Mouse (Mus musculus) lung, embryonic 16.5 days (tissue): Measurements from ENCODE around the gene Ssr1. TPM values are rescaled to one million over a fixed set of nuclear protein-coding genes. Genes with fewer than 3 reads are reported as not detected.

Experiments used
- ATAC-seq: fragments of 200-750 bp; cut with Nextera tagmentation; 2 replicates; pipeline ENCODE4 v1.8.0; 2017; ENCODE audit warnings: low read depth, mild to moderate bottlenecking, moderate library complexity
- H3K27ac ChIP-seq: fragments of 300-500 bp; sonication (generic); 2 replicates; pipeline ENCODE4 v1.5.1; 2014; ENCODE audit warnings: mild to moderate bottlenecking, control low read depth, low read length
- H3K27me3 ChIP-seq: fragments of 300-500 bp; sonication (generic); 2 replicates; pipeline ENCODE4 v1.6.1; 2014; ENCODE audit warnings: low read depth, low read length, mixed read lengths; ENCODE audit not compliant: control insufficient read depth, insufficient read depth
- H3K36me3 ChIP-seq: fragments of 300-500 bp; sonication (generic); 2 replicates; pipeline ENCODE4 v1.6.1; 2014; ENCODE audit warnings: low read length; ENCODE audit not compliant: control insufficient read depth, insufficient read depth
- H3K4me1 ChIP-seq: fragments of 300-500 bp; sonication (generic); replicated peaks from 2 replicates; pipeline ENCODE4 v1.6.1; 2014; ENCODE audit warnings: low read length, mixed read lengths; ENCODE audit not compliant: control insufficient read depth, insufficient read depth
- H3K4me2 ChIP-seq: fragments of 300-500 bp; sonication (generic); 2 replicates; pipeline ENCODE4 v1.6.1; 2014; ENCODE audit warnings: low read depth, low read length, control low read depth
- H3K4me3 ChIP-seq: fragments of 300-500 bp; sonication (generic); 2 replicates; pipeline ENCODE4 v1.5.1; 2014; ENCODE audit warnings: mild to moderate bottlenecking, low read length, control low read depth
- H3K9ac ChIP-seq: fragments of 300-500 bp; sonication (generic); 2 replicates; pipeline ENCODE4 v1.6.1; 2014; ENCODE audit warnings: low read length, control low read depth
- H3K9me3 ChIP-seq: fragments of 300-500 bp; sonication (generic); 2 replicates; pipeline ENCODE4 v1.6.1; 2016; ENCODE audit warnings: low read length; ENCODE audit not compliant: control insufficient read depth
- WGBS: fragments of 180-500 bp; shearing (Covaris S2); extraction: QIAGEN DNeasy Blood & Tissue Kit; methylation state at CpG from one replicate; pipeline ENCODE4 v1.1.7; 2014; 5-methylcytosine and 5-hydroxymethylcytosine counted together
- polyA plus RNA-seq: library from polyadenylated mRNA; unstranded; fragments of >200 nt; fragmentation: Nextera tagmentation; extraction: Ambion mirVana; gene quantifications from 2 replicates; pipeline ENCODE4 v1.2.1, GENCODE M21; 2015

Ssr1 gene
- polyA plus RNA-seq, 1 experiment from 2014 or later = 163 TPM

DNA sequence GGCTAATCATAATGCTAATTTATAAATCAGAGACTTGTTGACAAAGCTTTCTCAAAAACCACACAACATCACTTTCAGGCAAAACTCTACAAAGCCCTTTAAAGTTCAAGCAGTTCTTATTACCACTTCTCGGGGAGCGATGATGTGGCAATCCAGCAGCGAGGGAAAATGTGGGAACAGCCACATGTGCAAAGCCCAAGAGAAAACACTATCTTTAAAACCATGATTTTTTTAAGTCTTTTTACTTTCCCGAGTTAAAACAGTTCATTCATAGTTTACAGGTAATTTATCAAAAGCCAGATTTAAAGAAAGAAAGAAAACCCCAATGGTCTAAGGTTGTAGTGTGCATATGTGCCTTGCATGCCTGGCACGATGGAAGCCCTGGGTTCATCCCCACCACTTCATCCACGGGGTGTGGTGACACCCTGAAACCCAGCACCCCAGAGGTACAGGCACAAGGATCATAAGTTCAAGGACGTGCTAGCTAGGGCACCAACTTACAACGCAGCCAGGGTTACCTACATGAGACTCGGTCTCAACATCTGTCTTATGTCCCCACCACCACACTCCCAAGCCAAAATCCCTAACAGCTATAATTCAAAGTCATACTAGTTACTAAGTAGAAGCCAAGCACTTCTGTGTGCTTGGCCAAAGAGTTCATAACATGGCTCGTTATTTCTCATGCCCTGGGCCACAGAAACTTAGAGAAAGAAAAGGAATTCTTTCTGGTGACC lies 1.2 kb downstream of the Ssr1 start:
- H3K9ac ChIP-seq = peak overlapping the region; percentile 98
- 6% methylated on average over 10 of the region's 10 CpGs for WGBS
- no peaks in the 10 kb centered on the region for H3K27me3 ChIP-seq
- no peaks in the 10 kb centered on the region for H3K9me3 ChIP-seq
- H3K27ac ChIP-seq = peak overlapping the region; percentile 93
- ATAC-seq = no peak
- peaks cover 2% of the 10 kb centered on the region; the same call in 1 of the 2 replicates for H3K4me1 ChIP-seq
- H3K36me3 ChIP-seq = peaks cover 26% of the 10 kb centered on the region
- peak overlapping the region; percentile 91 for H3K4me3 ChIP-seq
- H3K4me2 ChIP-seq = peak overlapping the region; percentile 70

DNA sequence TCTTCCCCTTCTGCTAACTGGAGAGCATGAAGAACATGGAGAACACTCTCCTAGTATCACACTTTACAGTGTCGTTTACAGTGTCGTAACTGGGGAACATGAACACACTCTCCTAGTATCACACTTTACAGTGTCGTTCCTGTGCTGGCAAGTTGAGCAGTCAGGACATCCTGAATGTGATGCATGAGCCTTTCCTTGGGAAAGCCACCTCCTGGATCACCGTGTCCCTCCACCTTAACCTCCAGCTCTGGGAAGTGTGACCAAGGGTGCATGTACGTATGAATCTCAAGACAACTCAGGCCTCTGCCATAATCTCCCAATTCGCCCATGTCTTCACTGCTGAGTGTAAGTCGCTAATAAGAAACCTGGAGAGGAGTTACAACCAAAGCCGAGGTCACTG lies 4.3 kb downstream of the Ssr1 start:
- 89% methylated on average over 8 of the region's 8 CpGs for WGBS
- peaks cover 44% of the 10 kb centered on the region for H3K36me3 ChIP-seq
- no peak overlapping the region for H3K4me2 ChIP-seq
- no peak overlapping the region for H3K4me3 ChIP-seq
- H3K27me3 ChIP-seq = no peaks in the 10 kb centered on the region
- H3K27ac ChIP-seq = no peak overlapping the region
- peaks cover 2% of the 10 kb centered on the region; the same call in 1 of the 2 replicates for H3K4me1 ChIP-seq
- ATAC-seq = no peak
- no peaks in the 10 kb centered on the region for H3K9me3 ChIP-seq
- no peak overlapping the region for H3K9ac ChIP-seq

DNA sequence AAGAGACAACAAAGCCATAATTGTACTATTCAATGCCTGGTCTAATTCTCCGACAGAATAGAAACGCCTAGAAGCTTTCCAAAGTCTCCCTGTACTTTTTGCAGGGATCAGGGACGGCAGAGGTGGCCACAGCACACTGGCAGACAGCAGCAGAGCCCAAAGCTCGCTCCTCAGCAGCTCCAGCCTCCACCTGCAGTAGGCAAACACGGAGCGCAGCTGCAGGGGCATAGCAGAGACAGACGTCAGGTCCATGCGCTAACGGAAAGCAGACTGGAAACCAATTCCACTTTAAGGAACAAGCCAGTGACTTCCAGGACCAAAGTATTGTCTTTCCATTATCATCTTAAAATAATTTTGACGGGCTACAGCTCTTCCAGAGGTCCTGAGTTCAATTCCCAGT lies 7.9 kb downstream of the Ssr1 start:
- 83% methylated on average over 10 of the region's 10 CpGs for WGBS
- ATAC-seq = no peak
- Histone ChIP-seq H3K9ac (no peak overlapping the region), H3K27me3 (no peaks in the 10 kb centered on the region), H3K4me1 (no peaks in the 10 kb centered on the region), H3K4me3 (no peak overlapping the region), H3K27ac (no peak overlapping the region), H3K9me3 (no peaks in the 10 kb centered on the region), H3K4me2 (no peak overlapping the region), H3K36me3 (peaks cover 60% of the 10 kb centered on the region)

DNA sequence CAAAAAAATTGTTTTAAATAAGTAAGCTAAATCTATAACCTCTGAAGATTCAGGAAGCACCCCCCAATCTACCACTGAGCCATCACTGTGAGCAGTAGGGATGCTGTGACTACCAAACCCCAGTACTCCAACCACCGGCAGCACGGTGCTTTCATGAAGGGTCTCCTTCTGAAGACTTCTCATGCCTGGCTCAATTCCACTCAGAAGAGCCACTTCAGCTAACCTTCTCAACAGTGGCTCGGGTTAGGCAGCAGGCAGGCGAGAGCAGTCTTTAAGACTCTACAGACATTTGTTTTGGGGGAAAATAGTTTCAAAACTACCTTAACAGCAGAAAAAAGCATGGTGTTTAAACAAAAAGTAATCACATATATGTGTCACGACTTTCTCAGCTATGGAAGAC lies 13.0 kb downstream of the Ssr1 start:
- WGBS = 64% methylated on average over 5 of the region's 5 CpGs

DNA sequence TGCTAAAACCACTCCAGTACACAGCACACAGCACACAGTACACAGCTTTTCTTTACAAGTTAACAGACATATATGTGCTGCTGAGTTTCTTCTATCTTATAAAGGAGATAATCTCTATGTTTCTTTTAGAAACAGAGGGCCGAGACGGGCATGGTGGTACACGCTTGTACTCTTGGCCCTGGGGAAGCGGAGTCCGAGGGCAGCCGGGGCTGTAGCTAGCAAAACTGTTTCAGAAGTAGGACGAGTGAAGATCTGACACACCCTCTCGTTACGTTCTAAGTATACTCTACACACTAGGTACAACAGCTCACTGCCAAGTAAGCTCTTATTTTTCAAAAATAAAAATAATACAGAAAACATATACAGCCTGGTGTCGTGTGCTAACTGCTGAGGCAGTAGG lies 13.7 kb downstream of the Ssr1 start:
- Histone ChIP-seq H3K4me3 (no peak overlapping the region), H3K9ac (no peak overlapping the region), H3K4me1 (no peaks in the 10 kb centered on the region), H3K27ac (no peak overlapping the region), H3K4me2 (no peak overlapping the region), H3K9me3 (no peaks in the 10 kb centered on the region), H3K27me3 (no peaks in the 10 kb centered on the region), H3K36me3 (peaks cover 61% of the 10 kb centered on the region)
- 88% methylated on average over 10 of the region's 10 CpGs for WGBS
- ATAC-seq = no peak

More for the DNA sequence above, 13.0 kb downstream of the Ssr1 start:
- H3K27ac ChIP-seq = no peak overlapping the region
- no peak overlapping the region for H3K9ac ChIP-seq
- ATAC-seq = no peak
- H3K4me2 ChIP-seq = no peak overlapping the region
- H3K9me3 ChIP-seq = no peaks in the 10 kb centered on the region
- peaks cover 62% of the 10 kb centered on the region for H3K36me3 ChIP-seq
- H3K4me3 ChIP-seq = no peak overlapping the region
- no peaks in the 10 kb centered on the region for H3K27me3 ChIP-seq
- no peaks in the 10 kb centered on the region for H3K4me1 ChIP-seq

DNA sequence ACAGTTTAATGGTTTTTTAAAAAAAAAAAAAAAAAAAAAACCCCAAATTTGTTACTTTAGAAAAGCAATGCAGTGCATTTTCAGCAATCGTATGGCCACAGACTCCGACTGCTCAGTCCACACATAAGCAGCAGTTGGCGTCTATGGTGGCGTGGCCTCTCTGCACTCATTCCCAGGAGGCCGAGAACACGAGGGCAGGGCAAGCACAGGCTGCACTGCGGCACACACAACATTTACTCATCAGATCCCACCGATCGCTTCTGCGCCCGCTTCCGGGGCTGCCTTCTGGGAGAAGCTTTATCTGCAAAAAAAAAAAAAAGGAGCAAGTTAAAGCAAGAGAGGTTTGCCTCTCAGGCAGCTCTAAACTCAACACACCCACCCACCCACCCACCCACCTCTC lies 14.5 kb downstream of the Ssr1 start:
- Histone ChIP-seq H3K9ac (no peak overlapping the region), H3K36me3 (peaks cover 58% of the 10 kb centered on the region), H3K4me2 (no peak overlapping the region), H3K4me3 (no peak overlapping the region), H3K27me3 (no peaks in the 10 kb centered on the region), H3K9me3 (no peaks in the 10 kb centered on the region), H3K4me1 (no peaks in the 10 kb centered on the region), H3K27ac (no peak overlapping the region)
- WGBS = 89% methylated on average over 12 of the region's 12 CpGs
- no peak for ATAC-seq

DNA sequence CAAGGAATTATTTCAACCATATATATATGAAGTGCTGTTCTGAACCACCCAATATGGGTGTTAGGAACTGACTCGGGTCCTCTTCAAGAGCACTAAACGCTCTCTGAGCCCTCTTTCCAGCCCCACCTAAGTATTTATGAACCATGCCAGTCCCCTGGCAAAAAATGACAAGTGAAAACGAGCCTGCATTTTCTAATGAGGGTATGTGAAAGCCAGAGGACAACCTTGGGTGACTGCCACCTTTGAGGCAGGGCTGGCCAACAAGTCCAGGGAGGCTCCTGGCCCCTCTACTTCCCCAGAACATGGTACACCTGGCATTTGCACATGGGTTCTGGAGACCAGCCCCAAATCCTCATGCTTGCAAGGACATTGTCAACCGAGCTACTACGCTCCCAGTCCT lies 19.3 kb downstream of the Ssr1 start:
- Histone ChIP-seq H3K9me3 (no peaks in the 10 kb centered on the region), H3K36me3 (peaks cover 27% of the 10 kb centered on the region), H3K9ac (no peak overlapping the region), H3K27me3 (no peaks in the 10 kb centered on the region), H3K4me1 (no peaks in the 10 kb centered on the region), H3K4me3 (no peak overlapping the region), H3K27ac (no peak overlapping the region), H3K4me2 (no peak overlapping the region)
- ATAC-seq = no peak
- WGBS = 76% methylated on average over 5 of the region's 5 CpGs

DNA sequence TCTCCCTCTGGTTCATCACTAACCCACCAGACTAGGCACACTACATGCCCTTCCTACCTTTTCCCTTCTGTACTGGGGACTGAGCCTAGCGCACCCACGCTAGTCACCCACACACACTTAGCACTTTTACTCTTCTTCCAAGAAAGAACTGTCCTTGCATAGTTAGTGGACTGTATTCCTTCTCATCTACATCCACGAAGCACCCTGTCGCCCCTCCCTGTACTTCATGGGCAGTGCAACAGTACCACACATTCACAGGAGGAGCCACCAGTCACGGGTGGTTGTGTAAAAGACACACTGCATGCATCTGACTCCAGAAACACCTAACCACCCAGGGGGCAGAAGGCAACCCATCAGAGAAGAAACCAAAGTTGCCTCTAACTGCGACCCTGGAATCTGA lies 20.0 kb downstream of the Ssr1 start:
- 72% methylated on average over 6 of the region's 6 CpGs for WGBS
- H3K4me1 ChIP-seq = peaks cover 3% of the 10 kb centered on the region; the same call in 1 of the 2 replicates
- peaks cover 25% of the 10 kb centered on the region for H3K36me3 ChIP-seq
- no peaks in the 10 kb centered on the region for H3K27me3 ChIP-seq
- H3K4me3 ChIP-seq = no peak overlapping the region
- 0 out of 2 replicates have a peak, but pooled peaks have one; percentile 19 for ATAC-seq
- no peak overlapping the region for H3K27ac ChIP-seq
- no peaks in the 10 kb centered on the region for H3K9me3 ChIP-seq
- no peak overlapping the region for H3K9ac ChIP-seq
- H3K4me2 ChIP-seq = no peak overlapping the region

DNA sequence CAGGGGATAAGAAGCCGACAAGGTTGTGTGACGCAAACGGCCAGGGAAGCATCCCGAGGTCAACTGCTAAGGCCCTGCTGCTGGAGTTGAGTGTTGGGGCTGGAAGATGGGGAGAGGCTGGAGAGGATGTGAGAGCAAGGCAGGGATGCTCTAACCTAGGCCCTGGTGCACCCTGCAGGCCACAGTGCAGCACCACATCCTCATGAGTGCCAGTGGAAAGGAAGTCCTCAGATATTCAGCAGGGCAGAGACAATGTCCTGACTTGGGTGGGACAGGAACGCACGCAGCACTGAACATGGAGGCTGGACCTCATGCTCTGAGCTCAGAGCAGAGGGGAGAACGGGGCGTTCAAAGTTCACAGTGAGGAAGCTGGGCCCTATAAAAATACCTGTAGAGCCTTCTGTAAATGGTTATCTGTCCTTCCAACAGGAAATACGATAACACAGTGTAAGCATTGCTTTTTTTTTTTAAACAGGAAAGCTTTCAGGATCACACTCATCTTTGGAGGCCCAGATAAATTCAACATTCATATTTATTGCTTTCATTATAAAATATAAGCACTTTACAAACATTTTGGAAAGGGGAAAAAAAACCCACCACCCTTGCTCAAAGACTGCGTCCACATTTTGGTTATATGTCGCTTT lies 23.0 kb downstream of the Ssr1 start:
- peaks cover 20% of the 10 kb centered on the region for H3K4me1 ChIP-seq
- no peak overlapping the region for H3K4me2 ChIP-seq
- no peak for ATAC-seq
- no peaks in the 10 kb centered on the region for H3K27me3 ChIP-seq
- no peak overlapping the region for H3K27ac ChIP-seq
- H3K9me3 ChIP-seq = no peaks in the 10 kb centered on the region
- no peak overlapping the region for H3K9ac ChIP-seq
- H3K36me3 ChIP-seq = peaks cover 4% of the 10 kb centered on the region
- WGBS = 65% methylated on average over 11 of the region's 11 CpGs
- H3K4me3 ChIP-seq = no peak overlapping the region
